Mouse (Mus musculus) cortical plate, adult 2 months (tissue): ENCODE results near the gene Chid1.

ENCODE experiments used
- CTCF ChIP-seq: fragments of 200-500 bp; IDR thresholded peaks from 2 replicates; pipeline ENCODE4 v1.5.1; 2011; ENCODE audit warnings: mild to moderate bottlenecking, control low read depth, low read length; ENCODE audit not compliant: insufficient read depth; ENCODE audit errors: extremely low read depth
- POLR2A ChIP-seq: fragments of 200-500 bp; IDR thresholded peaks from 2 replicates; pipeline ENCODE4 v1.6.1; 2011; ENCODE audit warnings: mild to moderate bottlenecking, low read length, control low read depth; ENCODE audit not compliant: insufficient read depth; ENCODE audit errors: extremely low read depth

- TF ChIP-seq CTCF (no peak), POLR2A (no peak)
These were observed 69.6 kb downstream of the Chid1 start for GRCm38 (mm10) chr7:141469901-141470636.
